Mouse (Mus musculus) layer of hippocampus, adult 9-10 months (tissue): ENCODE data around the gene Akap7.

ENCODE experiments used
- DNase-seq: peaks from one replicate; pipeline ENCODE4 v3.0.0; 2022; ENCODE audit warnings: low spot score

Gene Akap7

GRCm38 (mm10) chr10:25257466-25257865 is 50.2 kb downstream of the Akap7 start:
- no peak for DNase-seq

GRCm38 (mm10) chr10:25253474-25253873 is 54.2 kb downstream of the Akap7 start:
- no peak for DNase-seq

GRCm38 (mm10) chr10:25253006-25253405 is 54.7 kb downstream of the Akap7 start:
- no peak for DNase-seq

- DNase-seq = no peak
These were observed 57.6 kb downstream of the Akap7 start for GRCm38 (mm10) chr10:25250108-25250507.

GRCm38 (mm10) chr10:25246173-25246572 is 61.5 kb downstream of the Akap7 start:
- no peak for DNase-seq

GRCm38 (mm10) chr10:25239156-25239555 is 68.5 kb downstream of the Akap7 start:
- DNase-seq = no peak

- DNase-seq = no peak
These were observed 73.6 kb downstream of the Akap7 start for GRCm38 (mm10) chr10:25234080-25234479.

- DNase-seq = no peak
These were observed 75.0 kb downstream of the Akap7 start for GRCm38 (mm10) chr10:25232700-25233099.

- DNase-seq = no peak
These were observed 76.3 kb downstream of the Akap7 start for GRCm38 (mm10) chr10:25231358-25231757.

GRCm38 (mm10) chr10:25224371-25224770 is 83.3 kb downstream of the Akap7 start:
- DNase-seq = no peak

- no peak for DNase-seq
These were observed 86.9 kb downstream of the Akap7 start for GRCm38 (mm10) chr10:25220754-25221153.

- DNase-seq = no peak
These were observed 87.7 kb downstream of the Akap7 start for GRCm38 (mm10) chr10:25219901-25220495.

- DNase-seq = no peak
These were observed 88.4 kb downstream of the Akap7 start for GRCm38 (mm10) chr10:25219220-25219628.

- DNase-seq = no peak
These were observed 88.9 kb downstream of the Akap7 start for GRCm38 (mm10) chr10:25218746-25219145.

- DNase-seq = no peak
These were observed 91.7 kb downstream of the Akap7 start for GRCm38 (mm10) chr10:25215977-25216376.

- DNase-seq = no peak
These were observed 94.0 kb downstream of the Akap7 start for GRCm38 (mm10) chr10:25213716-25214115.

GRCm38 (mm10) chr10:25208619-25209018 is 99.1 kb downstream of the Akap7 start:
- no peak for DNase-seq

GRCm38 (mm10) chr10:25207866-25208265 is 99.8 kb downstream of the Akap7 start:
- no peak for DNase-seq

- no peak for DNase-seq
These were observed 107.0 kb downstream of the Akap7 start for GRCm38 (mm10) chr10:25200691-25201090.

GRCm38 (mm10) chr10:25199510-25200353 is 107.9 kb downstream of the Akap7 start:
- no peak for DNase-seq

- no peak for DNase-seq
These were observed 109.1 kb downstream of the Akap7 start for GRCm38 (mm10) chr10:25198575-25198974.

GRCm38 (mm10) chr10:25198048-25198447 is 109.6 kb downstream of the Akap7 start:
- no peak for DNase-seq
